Mouse (Mus musculus) embryonic facial prominence, embryonic 15.5 days (tissue): ENCODE results near the gene Ucn. TPM values are rescaled to one million over a fixed set of nuclear protein-coding genes. Genes with fewer than 3 reads are reported as not detected.

Experiments used
- ATAC-seq: fragments of 200-750 bp; cut with Nextera tagmentation; 2 replicates; pipeline ENCODE4 v1.8.0; 2017; ENCODE audit warnings: low read depth, moderate TSS enrichment; ENCODE audit not compliant: insufficient number of reproducible peaks, low FRiP score, low TSS enrichment
- H3K27ac ChIP-seq: fragments of 300-500 bp; sonication (generic); replicated peaks from 2 replicates; pipeline ENCODE4 v1.5.1; 2015; ENCODE audit warnings: mild to moderate bottlenecking, inconsistent platforms
- H3K27me3 ChIP-seq: fragments of 300-500 bp; sonication (generic); 2 replicates; pipeline ENCODE4 v1.6.1; 2015; ENCODE audit warnings: inconsistent platforms
- H3K36me3 ChIP-seq: fragments of 300-500 bp; sonication (generic); 2 replicates; pipeline ENCODE4 v1.6.1; 2015; ENCODE audit warnings: mild to moderate bottlenecking, inconsistent platforms
- H3K4me1 ChIP-seq: fragments of 300-500 bp; sonication (generic); 2 replicates; pipeline ENCODE4 v1.6.1; 2015; ENCODE audit warnings: inconsistent platforms
- H3K4me2 ChIP-seq: fragments of 300-500 bp; sonication (generic); replicated peaks from 2 replicates; pipeline ENCODE4 v1.6.1; 2015; ENCODE audit warnings: mild to moderate bottlenecking, inconsistent platforms
- H3K4me3 ChIP-seq: fragments of 300-500 bp; sonication (generic); replicated peaks from 2 replicates; pipeline ENCODE4 v1.5.1; 2015; ENCODE audit warnings: mild to moderate bottlenecking, inconsistent platforms
- H3K9ac ChIP-seq: fragments of 300-500 bp; sonication (generic); 2 replicates; pipeline ENCODE4 v1.6.1; 2015; ENCODE audit warnings: inconsistent platforms
- H3K9me3 ChIP-seq: fragments of 300-500 bp; sonication (generic); replicated peaks from 2 replicates; pipeline ENCODE4 v1.6.1; 2016; ENCODE audit warnings: inconsistent platforms
- WGBS: fragments of 180-500 bp; shearing (Covaris S2); methylation state at CpG from one replicate; pipeline ENCODE4 v1.1.7; 2015; 5-methylcytosine and 5-hydroxymethylcytosine counted together
- polyA plus RNA-seq: library from polyadenylated mRNA; unstranded; fragments of >200 nt; fragmentation: Nextera tagmentation; extraction: Ambion mirVana; gene quantifications from 2 replicates; pipeline ENCODE4 v1.2.1, GENCODE M21; 2015

Gene Ucn
- not detected in 2 replicates for polyA plus RNA-seq

- Histone ChIP-seq H3K27me3 (peaks cover 62% of the 10 kb centered on the region), H3K27ac (no peak within 1 kb of the TSS), H3K9me3 (no peaks in the 10 kb centered on the region), H3K4me2 (peak within 1 kb of the TSS; percentile 27), H3K4me3 (peak within 1 kb of the TSS; percentile 4; the same call in 1 of the 2 replicates), H3K4me1 (peaks cover 19% of the 10 kb centered on the region), H3K9ac (no peak within 1 kb of the TSS), H3K36me3 (peaks cover 10% of the 10 kb centered on the region)
- 2% methylated on average over 52 of the region's 52 CpGs for WGBS
- ATAC-seq: no peak
Observed at GRCm38 (mm10) chr5:31138241-31138967, at the start of gene Ucn. Gene Ucn (minus strand): TSS chr5:31138829.

- H3K36me3 ChIP-seq: peaks cover 20% of the 10 kb centered on the region
- H3K4me2 ChIP-seq: no peak overlapping the region
- H3K27ac ChIP-seq: no peak overlapping the region
- H3K27me3 ChIP-seq: no peaks in the 10 kb centered on the region
- no peaks in the 10 kb centered on the region for H3K9me3 ChIP-seq
- peaks cover 8% of the 10 kb centered on the region; the same call in 1 of the 2 replicates for H3K4me1 ChIP-seq
- 62% methylated on average over 4 of the region's 4 CpGs for WGBS
- no peak for ATAC-seq
- H3K9ac ChIP-seq: no peak overlapping the region
- no peak overlapping the region for H3K4me3 ChIP-seq
Observed at GRCm38 (mm10) chr5:31183678-31184077, 45.0 kb upstream of the Ucn start.

- ATAC-seq: no peak
- Histone ChIP-seq H3K27ac (no peak overlapping the region), H3K4me3 (no peak overlapping the region), H3K4me2 (no peak overlapping the region), H3K4me1 (peaks cover 8% of the 10 kb centered on the region; the same call in 1 of the 2 replicates), H3K9ac (no peak overlapping the region), H3K27me3 (no peaks in the 10 kb centered on the region), H3K36me3 (peaks cover 7% of the 10 kb centered on the region; the same call in 1 of the 2 replicates), H3K9me3 (no peaks in the 10 kb centered on the region)
- 88% methylated on average over 9 of the region's 9 CpGs for WGBS
Observed at GRCm38 (mm10) chr5:31181183-31181770, 42.6 kb upstream of the Ucn start.

- Histone ChIP-seq H3K36me3 (peaks cover 7% of the 10 kb centered on the region; the same call in 1 of the 2 replicates), H3K4me1 (peaks cover 8% of the 10 kb centered on the region; the same call in 1 of the 2 replicates), H3K9me3 (no peaks in the 10 kb centered on the region), H3K27ac (peak within 1 kb of the TSS; percentile 99), H3K9ac (peak within 1 kb of the TSS; percentile 71), H3K4me3 (peak within 1 kb of the TSS; percentile 93), H3K27me3 (no peaks in the 10 kb centered on the region), H3K4me2 (peak within 1 kb of the TSS; percentile 83)
- peak; percentile 98 for ATAC-seq
- under 1% methylated on average over 59 of the region's 59 CpGs for WGBS
Observed at GRCm38 (mm10) chr5:31179766-31180630, 41.4 kb upstream of the Ucn start, which contains the start of the genes Gm29609 and Gtf3c2. Gene Gm29609 (minus strand): TSS chr5:31179911. Gene Gtf3c2 (minus strand): TSS chr5:31180144.

- Histone ChIP-seq H3K27ac (peak overlapping the region; percentile 99), H3K36me3 (peaks cover 12% of the 10 kb centered on the region), H3K9me3 (no peaks in the 10 kb centered on the region), H3K9ac (peak overlapping the region; percentile 71), H3K4me1 (peaks cover 8% of the 10 kb centered on the region; the same call in 1 of the 2 replicates), H3K4me2 (peak overlapping the region; percentile 83), H3K27me3 (no peaks in the 10 kb centered on the region), H3K4me3 (peak overlapping the region; percentile 93)
- ATAC-seq: peak; percentile 49; the same call in 1 of the 2 replicates
- 0% methylated on average over 25 of the region's 25 CpGs for WGBS
Observed at GRCm38 (mm10) chr5:31179301-31179765, 40.7 kb upstream of the Ucn start.

- Histone ChIP-seq H3K9me3 (no peaks in the 10 kb centered on the region), H3K4me2 (no peak overlapping the region), H3K27ac (no peak overlapping the region), H3K4me3 (no peak overlapping the region), H3K9ac (no peak overlapping the region), H3K27me3 (no peaks in the 10 kb centered on the region), H3K36me3 (peaks cover 87% of the 10 kb centered on the region), H3K4me1 (no peaks in the 10 kb centered on the region)
- WGBS: 88% methylated on average over 4 of the region's 4 CpGs
- ATAC-seq: no peak
Observed at GRCm38 (mm10) chr5:31168630-31169029, 30.0 kb upstream of the Ucn start.

- Histone ChIP-seq H3K36me3 (peaks cover 88% of the 10 kb centered on the region), H3K4me1 (no peaks in the 10 kb centered on the region), H3K27ac (no peak overlapping the region), H3K4me3 (no peak overlapping the region), H3K9me3 (no peaks in the 10 kb centered on the region), H3K27me3 (no peaks in the 10 kb centered on the region), H3K4me2 (no peak overlapping the region), H3K9ac (no peak overlapping the region)
- no peak for ATAC-seq
- 94% methylated on average over 1 of the region's 1 CpGs for WGBS
Observed at GRCm38 (mm10) chr5:31164878-31165277, 26.2 kb upstream of the Ucn start.

- ATAC-seq: no peak
- Histone ChIP-seq H3K9ac (no peak overlapping the region), H3K9me3 (no peaks in the 10 kb centered on the region)
Observed at GRCm38 (mm10) chr5:31162462-31162861, 23.8 kb upstream of the Ucn start.

GRCm38 (mm10) chr5:31154152-31154553, 15.5 kb upstream of the Ucn start, which contains the start of gene Mpv17:
Gene Mpv17 (minus strand): TSS chr5:31154251.
- H3K9me3 ChIP-seq: no peaks in the 10 kb centered on the region
- peaks cover 37% of the 10 kb centered on the region for H3K36me3 ChIP-seq
- H3K27ac ChIP-seq: peak within 1 kb of the TSS; percentile 88
- peak within 1 kb of the TSS; percentile 64 for H3K4me2 ChIP-seq
- no peaks in the 10 kb centered on the region for H3K27me3 ChIP-seq
- under 1% methylated on average over 19 of the region's 19 CpGs for whole genome bisulfite sequencing
- H3K4me3 ChIP-seq: peak within 1 kb of the TSS; percentile 65
- peak; percentile 92 for ATAC-seq
- peaks cover 12% of the 10 kb centered on the region for H3K4me1 ChIP-seq
- H3K9ac ChIP-seq: peak within 1 kb of the TSS; percentile 62

More at GRCm38 (mm10) chr5:31162462-31162861, 23.8 kb upstream of the Ucn start:
- H3K4me1 ChIP-seq: no peaks in the 10 kb centered on the region
- no peaks in the 10 kb centered on the region for H3K27me3 ChIP-seq
- H3K4me3 ChIP-seq: no peak overlapping the region
- H3K27ac ChIP-seq: no peak overlapping the region
- no peak overlapping the region for H3K4me2 ChIP-seq
- H3K36me3 ChIP-seq: peaks cover 88% of the 10 kb centered on the region

- Histone ChIP-seq H3K36me3 (peaks cover 32% of the 10 kb centered on the region), H3K4me2 (peak overlapping the region; percentile 64), H3K9me3 (no peaks in the 10 kb centered on the region), H3K27ac (peak overlapping the region; percentile 88; the same call in 1 of the 2 replicates), H3K27me3 (no peaks in the 10 kb centered on the region), H3K4me1 (peaks cover 12% of the 10 kb centered on the region), H3K4me3 (peak overlapping the region; percentile 65), H3K9ac (peak overlapping the region; percentile 62)
- 21% methylated on average over 6 of the region's 6 CpGs for WGBS
- ATAC-seq: no peak
Observed at GRCm38 (mm10) chr5:31153516-31154151, 15.0 kb upstream of the Ucn start.
